Mouse (Mus musculus) ovary, adult 18-20 months (tissue): Measurements from ENCODE around the gene March8.
"Not testable (repeated sequence)": the region's sequence is repeated elsewhere in the genome, so short reads cannot be mapped to it uniquely, and the experiment has no call there.

Source experiments
- DNase-seq: peaks from one replicate; pipeline ENCODE4 v3.0.0; 2022; ENCODE audit warnings: low spot score, mixed read lengths

March8 gene

DNA sequence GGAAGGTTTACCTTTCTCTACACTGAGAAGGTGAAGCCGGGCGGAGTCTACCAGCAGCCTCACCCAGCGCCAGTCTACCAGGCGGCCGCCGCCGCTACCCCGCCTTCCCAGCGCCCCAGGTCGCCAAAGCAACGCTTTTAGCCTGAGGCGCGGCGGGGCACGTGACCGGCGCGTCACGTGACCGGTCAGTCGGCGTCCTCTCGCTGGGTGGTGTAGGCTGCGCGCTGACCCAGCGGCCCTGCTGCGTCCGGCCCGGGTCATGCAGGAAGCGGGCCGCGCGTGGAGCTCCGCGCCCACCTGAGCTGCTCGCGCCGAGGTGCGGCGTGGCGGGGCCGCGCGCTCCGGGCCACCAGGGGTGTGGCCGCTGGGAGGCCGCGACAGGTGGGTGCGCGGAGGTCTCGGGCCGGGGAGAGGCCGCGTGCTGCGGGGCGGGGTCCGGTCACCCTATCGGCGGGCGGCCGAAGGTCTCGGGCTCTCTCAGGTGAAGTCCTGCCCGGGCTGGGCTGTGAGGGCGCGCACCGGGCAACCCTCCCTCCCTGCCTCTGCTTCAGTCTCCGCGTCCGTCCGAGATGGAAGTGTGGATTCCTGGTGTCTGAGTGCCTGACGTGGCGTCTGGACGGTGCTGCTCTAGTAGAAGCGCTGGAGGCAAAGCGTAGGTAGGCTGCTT is at the start of gene March8:
Gene March8 (plus strand): TSS at position 190 of the 667 bp plus-strand sequence.
- peak; percentile 88 for DNase-seq

DNA sequence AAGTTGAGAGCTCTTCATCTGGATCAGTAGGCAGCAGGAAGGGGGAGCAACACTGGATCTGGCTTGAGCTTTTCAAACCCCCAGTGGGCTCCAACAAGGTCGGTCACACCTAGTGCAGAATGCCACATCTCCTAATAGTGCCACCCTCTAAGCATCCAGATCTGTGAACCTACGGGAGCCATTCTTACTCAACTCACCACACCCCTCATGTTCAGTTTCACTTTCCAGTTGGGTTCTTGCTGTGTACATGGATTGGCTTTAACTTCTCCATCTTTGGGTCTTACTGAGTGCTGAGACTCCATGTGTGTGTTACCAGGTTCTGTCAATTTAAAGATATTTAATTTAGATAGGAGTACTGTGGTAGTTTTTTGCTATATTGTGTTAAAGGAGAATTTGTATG is 26.4 kb upstream of the March8 start:
- DNase-seq = no peak

DNA sequence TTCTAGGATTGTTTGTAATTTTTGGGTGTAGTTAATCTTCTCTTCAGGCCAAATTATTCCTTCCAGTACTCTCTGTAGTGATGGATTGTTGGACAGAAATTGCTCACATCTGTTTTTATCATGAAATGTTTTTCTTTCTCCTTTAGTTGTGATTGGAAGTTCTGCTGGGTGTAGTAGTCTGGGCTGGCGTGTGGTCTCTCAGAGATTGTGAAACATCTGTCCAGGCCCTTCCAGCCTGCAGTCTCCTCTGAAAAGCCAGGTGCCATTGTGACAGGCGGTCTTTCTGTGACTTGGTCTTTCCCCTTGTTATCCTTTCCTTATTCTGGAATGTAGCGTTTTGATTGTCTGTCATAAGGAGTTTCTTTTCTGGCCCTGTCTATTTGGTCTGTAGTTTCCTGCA is 18.6 kb upstream of the March8 start:
- DNase-seq = no peak

DNA sequence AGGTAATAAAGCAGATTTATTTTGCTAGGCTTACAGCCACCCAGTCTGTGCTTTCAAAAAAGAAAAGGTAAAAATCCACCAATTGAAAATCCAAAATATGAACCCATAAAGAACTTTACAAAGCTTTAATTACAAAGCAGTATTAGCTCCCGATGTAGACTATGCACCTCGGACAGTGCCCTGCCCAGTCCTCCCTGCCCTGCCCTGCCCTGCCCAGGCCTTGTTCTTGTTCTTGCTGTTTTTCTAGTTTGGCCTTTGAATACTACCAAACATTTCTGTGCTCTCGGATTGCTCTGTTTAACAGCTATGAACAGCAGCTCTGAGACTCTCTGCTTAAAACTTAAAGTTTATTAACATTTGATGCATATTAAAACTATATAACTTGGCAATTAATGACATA is 11.2 kb upstream of the March8 start:
- no peak for DNase-seq

DNA sequence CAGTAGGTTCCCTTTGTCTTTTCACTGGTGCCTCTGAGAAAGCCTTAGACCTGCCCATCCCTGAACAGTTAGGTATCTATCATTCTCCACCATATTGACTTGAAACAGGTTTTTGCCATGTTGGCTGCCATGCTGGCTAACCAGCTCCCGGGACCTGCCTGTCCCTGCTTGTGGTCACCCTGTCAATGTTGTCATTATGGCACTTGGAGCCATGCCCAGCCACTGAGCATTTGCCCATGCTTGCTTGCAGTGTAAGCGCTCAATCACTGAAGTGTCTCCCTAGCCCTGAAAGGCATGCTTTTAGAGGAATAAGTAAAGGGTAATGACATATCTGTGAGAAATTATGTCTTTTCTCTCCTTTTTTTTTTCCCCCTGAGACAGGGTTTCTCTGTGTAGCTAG is 6.4 kb upstream of the March8 start:
- DNase-seq = no peak

DNA sequence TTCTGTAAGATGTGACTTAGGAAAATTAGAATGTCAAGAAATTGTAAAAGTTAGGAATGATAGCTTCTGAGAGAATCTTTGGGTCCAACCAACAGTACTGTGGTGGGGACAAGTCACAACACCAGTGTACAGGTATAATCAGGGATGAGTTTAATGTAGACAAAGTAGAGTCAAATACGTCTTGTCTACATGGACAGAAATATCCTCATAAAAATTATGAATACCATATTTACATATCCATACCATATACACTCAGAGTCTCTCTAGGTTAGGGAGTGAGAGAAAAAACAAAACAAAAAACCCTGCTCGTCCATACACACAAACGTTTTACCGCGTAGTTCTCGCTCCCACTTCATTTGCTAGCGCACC is 374 bp upstream of the March8 start:
- DNase-seq = no peak

DNA sequence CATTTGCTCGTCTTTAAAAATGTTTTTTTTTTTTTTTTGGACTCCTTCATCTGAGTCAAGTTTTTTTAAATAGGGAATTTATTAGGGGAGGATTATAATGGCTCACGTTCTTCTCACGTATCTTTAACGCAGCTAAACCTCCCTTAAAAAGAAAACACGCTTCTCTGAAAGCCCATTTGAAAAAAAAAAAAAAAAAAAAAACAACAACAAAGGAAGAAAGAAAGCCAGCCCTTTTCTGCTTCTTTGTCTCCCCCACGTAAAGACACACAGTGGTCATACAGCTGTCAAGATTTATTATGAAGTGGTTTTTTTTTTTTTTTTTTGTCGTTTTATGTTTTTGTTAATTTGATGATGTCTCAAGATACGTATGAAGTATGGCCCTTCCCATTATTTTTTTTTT is 696 bp downstream of the March8 start:
- no peak for DNase-seq

- no peak for DNase-seq
Measured at GRCm38 (mm10) chr6:116339088-116339487, 1.3 kb downstream of the March8 start.

- DNase-seq = no peak
Measured at GRCm38 (mm10) chr6:116340521-116340920, 2.7 kb downstream of the March8 start.

DNA sequence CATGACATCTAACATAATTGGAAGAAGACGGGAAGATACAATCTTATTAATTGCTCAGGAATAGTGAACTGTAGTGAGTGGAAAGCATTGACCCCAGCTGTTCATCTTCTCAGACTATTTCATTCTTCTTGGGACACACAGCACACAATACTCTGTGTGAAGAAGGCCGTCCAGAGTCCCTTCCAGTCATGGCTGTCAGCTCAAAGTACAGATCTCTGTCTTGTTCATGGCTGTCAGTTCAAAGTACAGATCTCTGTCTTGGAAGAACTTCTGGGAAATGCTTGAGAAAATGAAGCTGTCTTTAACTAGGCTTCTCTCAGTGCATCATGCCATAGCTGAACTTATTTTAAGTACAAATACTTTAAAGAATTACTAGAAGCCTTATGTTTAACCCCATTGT is 10.1 kb downstream of the March8 start:
- DNase-seq = no peak

DNA sequence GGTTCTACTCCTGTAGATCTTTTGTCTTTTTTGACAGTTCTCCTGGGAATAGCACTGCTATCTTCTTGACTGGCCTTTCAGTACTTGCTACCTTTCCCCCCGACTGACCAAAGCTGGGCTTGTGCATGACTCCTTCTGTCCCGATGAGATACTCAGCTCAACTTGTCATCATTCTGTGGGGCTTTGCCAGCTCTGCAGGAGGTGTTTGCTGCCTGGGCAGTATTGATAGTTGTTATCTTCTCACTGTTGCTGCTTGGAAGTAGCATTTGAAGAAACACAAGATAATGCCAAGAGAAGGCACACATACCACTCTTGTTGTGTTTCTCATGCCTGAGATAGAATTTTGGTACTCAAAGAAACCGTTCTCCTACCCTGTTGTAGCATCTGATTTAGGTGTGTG is 12.2 kb downstream of the March8 start:
- DNase-seq = no peak

GRCm38 (mm10) chr6:116350643-116351042 is 12.8 kb downstream of the March8 start:
- no peak for DNase-seq

DNA sequence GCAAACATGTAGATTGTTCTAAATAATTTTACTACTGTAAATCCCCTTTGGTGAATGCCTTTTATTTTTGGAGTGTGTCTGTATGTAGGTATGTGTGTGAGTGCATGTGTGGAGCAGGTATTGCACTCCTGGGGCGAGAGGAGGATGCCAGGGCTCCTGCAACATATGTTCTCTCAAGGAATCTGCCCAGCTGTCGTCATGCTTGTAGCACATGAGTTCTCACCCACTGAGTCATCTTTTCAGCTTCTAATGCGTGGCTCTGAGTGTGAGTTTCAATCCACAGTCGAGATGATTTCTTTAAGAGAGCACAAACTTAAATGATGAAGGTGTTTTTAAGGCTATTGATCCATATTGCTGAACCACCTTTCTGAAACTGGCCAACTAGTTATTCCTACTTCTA is 13.7 kb downstream of the March8 start:
- DNase-seq = no peak

DNA sequence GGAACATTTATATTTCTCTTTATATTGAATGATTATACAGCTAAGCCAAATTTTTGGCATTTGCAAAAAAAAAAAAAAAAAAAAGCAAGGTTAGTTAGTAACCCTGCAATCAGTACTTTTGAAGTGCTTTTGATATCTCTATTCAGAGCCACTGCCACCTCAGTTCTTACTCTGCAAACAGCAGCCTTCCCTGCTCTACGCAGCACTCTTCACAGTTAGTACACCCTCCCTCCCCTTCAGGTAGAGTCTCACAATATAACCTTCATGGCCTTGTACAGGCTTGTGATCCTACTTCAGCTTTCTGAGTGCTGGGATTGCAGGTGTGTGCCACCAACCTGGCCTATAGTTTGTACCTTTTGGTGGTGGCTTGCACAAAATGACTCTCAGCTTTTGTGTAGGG is 15.6 kb downstream of the March8 start:
- DNase-seq = no peak

DNA sequence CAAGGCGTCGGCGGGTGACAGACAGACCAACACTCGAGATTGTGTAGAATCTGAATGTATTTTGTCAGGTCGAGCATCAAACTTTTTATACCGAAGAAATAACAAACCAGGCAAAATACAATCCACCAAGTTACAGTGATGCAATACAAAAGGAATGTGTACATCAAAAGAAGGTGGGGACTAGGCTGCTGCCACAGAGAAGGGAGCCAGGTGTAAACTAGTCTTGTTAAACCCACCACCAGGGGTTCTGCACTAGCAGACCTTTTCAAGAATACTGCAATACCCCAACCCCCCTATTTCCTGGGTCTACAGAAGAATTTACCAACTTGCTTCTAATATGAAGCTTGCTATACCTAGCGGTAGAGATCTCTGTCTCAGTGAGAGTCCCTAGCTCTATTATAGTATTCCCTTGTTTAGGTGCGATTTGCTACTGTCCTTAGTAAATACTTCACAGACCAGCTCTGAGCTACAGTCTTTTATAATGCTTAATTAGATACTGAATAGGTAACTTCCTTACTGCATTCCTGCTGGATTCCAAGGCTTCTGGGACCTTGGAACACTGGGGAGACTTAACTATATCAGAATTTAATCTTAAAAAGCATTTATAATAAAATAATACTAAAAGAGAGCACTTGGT is 18.6 kb downstream of the March8 start:
- not testable (repeated sequence) for DNase-seq

DNA sequence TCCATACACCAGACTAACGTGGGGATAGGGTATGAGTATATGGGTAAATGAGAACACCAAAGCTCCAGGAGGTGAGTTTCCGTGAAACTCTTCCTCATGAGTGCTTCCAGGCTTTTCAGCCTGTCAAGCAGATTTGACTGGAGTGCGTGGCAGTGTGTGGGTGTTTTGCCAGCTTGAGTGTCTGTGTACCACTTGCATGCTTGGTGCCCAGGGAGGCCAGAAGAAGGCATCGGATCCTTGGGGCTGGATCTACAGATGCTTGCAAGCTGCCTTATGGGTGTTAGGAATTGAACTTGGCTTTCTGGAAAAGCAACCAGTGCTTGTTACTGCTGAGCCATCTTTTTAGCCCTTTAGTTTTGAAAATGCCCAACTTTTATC is 19.1 kb downstream of the March8 start:
- no peak for DNase-seq

DNA sequence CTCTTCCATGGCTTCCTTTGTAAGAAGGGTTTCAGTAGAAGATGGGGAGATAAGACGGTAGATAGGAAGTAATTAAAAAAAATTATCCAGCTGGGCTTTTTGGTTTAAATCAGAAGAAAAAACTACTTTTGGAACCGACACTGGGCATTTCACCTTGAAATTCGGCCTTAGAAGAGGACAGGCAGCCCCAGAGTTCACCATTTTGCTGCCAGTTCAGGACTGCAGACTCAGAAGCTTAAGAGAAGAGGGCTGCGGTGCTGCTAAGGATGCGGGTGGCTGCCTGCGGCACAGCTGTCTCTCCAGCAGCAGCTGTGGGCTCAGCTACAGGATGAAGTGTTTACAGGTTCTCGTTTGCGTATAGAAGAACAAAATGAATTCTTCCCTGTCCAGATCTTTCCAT is 20.2 kb downstream of the March8 start:
- no peak for DNase-seq

- no peak for DNase-seq
Measured at GRCm38 (mm10) chr6:116359256-116359655, 21.4 kb downstream of the March8 start.

GRCm38 (mm10) chr6:116361463-116361862 is 23.6 kb downstream of the March8 start:
- DNase-seq = no peak

DNA sequence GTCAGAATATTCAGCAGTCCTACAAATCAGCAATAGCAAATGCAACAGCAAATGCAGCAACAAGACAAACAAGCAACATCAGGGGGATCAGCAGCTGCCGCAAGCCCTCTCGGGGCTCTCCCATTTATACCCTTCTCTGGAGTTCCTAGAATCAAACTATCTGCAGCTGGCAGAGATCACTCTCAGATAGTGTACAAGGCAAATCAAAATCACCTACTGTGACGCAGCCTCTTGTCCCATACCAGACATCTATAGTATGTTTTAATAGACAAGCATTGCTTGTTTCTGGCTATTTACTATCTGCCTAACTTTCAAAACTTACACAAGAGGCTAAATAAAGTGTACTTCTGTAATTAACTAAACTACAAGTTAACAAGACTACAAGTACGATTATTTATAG is 24.2 kb downstream of the March8 start:
- DNase-seq = no peak

DNA sequence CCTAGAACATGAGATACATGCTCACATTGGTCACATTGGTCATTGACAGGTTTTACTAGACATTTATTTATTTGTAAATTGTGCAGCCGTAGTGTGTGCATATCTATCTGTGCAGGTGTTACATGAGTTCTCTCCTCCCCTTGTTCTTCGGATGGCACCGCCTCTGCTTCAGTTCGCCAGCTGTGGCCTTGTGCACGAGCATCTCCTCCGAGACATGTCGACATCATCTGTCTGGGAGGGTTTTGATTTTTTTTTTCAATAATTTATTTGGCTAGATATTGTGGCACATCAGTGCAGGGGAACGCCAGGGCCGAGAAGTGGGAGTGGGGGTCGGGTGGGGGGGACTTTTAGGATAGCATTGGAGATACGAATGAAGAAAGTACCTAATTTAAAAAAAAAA is 30.1 kb downstream of the March8 start:
- no peak for DNase-seq

GRCm38 (mm10) chr6:116369811-116370210 is 32.0 kb downstream of the March8 start:
- DNase-seq = no peak

DNA sequence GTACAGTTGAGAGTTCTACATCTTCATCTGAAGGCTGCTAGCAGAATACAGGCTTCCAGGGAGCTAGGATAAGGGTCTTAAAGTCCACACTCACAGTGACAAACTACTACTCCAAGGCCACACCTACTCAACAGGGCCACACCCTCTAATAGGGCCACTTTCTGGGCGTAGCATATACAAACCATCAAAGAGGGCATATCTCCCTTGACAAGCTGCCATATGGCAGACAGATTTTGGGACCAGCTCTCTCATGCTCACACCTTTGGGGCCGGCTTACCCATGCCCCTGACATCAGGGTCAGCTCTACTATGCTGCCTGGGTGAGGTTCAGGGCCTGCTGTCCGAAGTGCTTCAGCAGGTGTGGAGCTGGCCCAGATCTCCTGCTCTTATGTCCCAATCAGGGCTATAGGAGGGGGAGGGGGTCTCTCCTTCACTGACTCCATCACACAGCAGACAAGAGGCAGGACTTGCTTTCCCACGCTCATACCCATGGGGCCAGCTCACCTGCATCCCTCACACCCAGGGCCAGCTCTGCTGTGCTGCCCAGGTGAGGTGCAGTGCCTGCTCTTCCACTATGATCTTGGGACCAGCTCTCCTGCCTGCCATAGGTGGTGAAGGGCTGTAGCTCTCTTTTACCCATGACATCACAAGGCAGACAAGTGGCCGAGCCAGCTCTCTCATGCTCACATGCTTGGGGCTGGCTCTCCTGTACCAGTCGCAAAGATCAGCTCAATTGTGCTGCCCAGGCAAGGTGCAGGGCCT is 32.6 kb downstream of the March8 start:
- no peak for DNase-seq

- DNase-seq = no peak
Measured at GRCm38 (mm10) chr6:116371500-116371899, 33.7 kb downstream of the March8 start.
